ENCODE assay signal across 13 mouse cellular contexts in the genomic region with DNA sequence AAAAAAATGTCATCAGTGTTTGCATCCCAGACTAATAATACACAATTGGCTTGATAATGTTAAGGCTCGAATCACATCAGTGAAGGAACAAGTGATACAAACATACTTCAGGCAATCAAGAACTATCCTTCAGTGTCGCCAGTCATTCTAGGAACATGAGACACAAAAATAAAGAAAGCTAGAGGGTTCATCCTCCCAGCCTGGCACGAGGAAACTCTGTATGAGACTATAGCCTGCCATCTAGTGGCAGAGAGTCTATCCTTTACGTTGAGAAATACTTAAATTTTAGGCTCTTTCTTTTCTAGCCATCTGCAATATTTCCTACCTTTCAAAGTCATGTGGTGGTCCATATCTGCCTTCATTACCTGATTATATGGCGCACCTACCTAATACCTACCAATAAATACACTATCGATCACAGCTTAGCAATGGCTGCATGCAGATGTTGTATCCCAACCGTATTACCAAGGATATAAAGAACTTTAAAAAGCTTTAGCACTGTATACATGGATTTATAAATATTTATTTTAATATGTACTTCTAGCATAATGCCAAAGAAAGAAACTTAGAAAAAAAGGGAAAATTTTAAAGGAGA.
DNase-seq lines count a peak whose midpoint lies in the region; ATAC-seq and TF ChIP-seq lines count a peak whose summit lies in the region.
"Had no signal": no experiment of that assay in that cellular context is flagged by ENCODE, and none has a peak within 500 bp of the region (broad histone marks: within the 10 kb centered on the region; RNA-seq: fewer than 3 reads in every experiment).

No protein-coding gene starts in this region.

- peak; percentile 54 for DNase-seq in hindbrain, embryonic 14.5 days (ENCODE audit: low spot score)
- DNase-seq in 416B (ENCODE audit: low read depth) (peak; percentile 38), NIH3T3 (ENCODE audit: low read depth) (peak; percentile 45), MN1 (ENCODE audit: low spot score) (no peak)
- peak; percentile 72 for DNase-seq in hindbrain, postnatal 0 days (ENCODE audit: low spot score)
- no peak for DNase-seq in thymus, adult 18-20 months
- DNase-seq in heart, postnatal 36 days: no peak

- no peak overlapping the region for H3K27ac ChIP-seq in hindbrain, embryonic 14.5 days
- H3K27ac ChIP-seq in hindbrain, embryonic 12.5 days: no peak overlapping the region
- H3K27ac ChIP-seq in hindbrain, postnatal 0 days: no peak overlapping the region
- H3K27ac ChIP-seq: embryonic facial prominence, embryonic 13.5 days; heart, embryonic 15.5 days; stomach, embryonic 15.5 days had no signal

- no peaks in the 10 kb centered on the region for H3K9me3 ChIP-seq in hindbrain, embryonic 14.5 days (ENCODE audit: control insufficient read depth, low read length)
- no peaks in the 10 kb centered on the region for H3K9me3 ChIP-seq in hindbrain, embryonic 12.5 days (replicated peaks)
- no peaks in the 10 kb centered on the region for H3K9me3 ChIP-seq in hindbrain, postnatal 0 days (ENCODE audit: low read length)
- H3K9me3 ChIP-seq: embryonic facial prominence, embryonic 13.5 days; heart, embryonic 15.5 days; stomach, embryonic 15.5 days had no signal

- no peak overlapping the region for H3K4me3 ChIP-seq in hindbrain, embryonic 14.5 days (replicated peaks; ENCODE audit: low read length)
- no peak overlapping the region for H3K4me3 ChIP-seq in hindbrain, embryonic 12.5 days
- no peak overlapping the region for H3K4me3 ChIP-seq in hindbrain, postnatal 0 days (ENCODE audit: low read length)
- H3K4me3 ChIP-seq: embryonic facial prominence, embryonic 13.5 days; heart, embryonic 15.5 days; myocyte; stomach, embryonic 15.5 days had no signal

- TF ChIP-seq CTCF in hindbrain, postnatal 0 days (IDR thresholded peaks at IDR 0.05; ENCODE audit: low read depth): peak; percentile 70

- H3K4me1 ChIP-seq in hindbrain, embryonic 14.5 days (replicated peaks; ENCODE audit: control insufficient read depth, insufficient read depth, low read length): no peaks in the 10 kb centered on the region
- H3K4me1 ChIP-seq in hindbrain, embryonic 12.5 days: no peaks in the 10 kb centered on the region
- no peaks in the 10 kb centered on the region for H3K4me1 ChIP-seq in hindbrain, postnatal 0 days (ENCODE audit: insufficient read depth, low read length)
- H3K4me1 ChIP-seq: embryonic facial prominence, embryonic 13.5 days; heart, embryonic 15.5 days; stomach, embryonic 15.5 days had no signal

- 48% methylated on average over 7 of the region's 7 CpGs for WGBS in hindbrain, embryonic 14.5 days
- WGBS in hindbrain, embryonic 12.5 days: 50% methylated on average over 7 of the region's 7 CpGs
- WGBS in hindbrain, postnatal 0 days: 49% methylated on average over 7 of the region's 7 CpGs

- ATAC-seq in hindbrain, embryonic 14.5 days (ENCODE audit: low FRiP score): no peak
- no peak for ATAC-seq in hindbrain, embryonic 12.5 days (ENCODE audit: low FRiP score)
- ATAC-seq in hindbrain, postnatal 0 days: no peak
- ATAC-seq: activated CD4-positive, CD25-positive, alpha-beta regulatory T cell, adult 4 months had no signal

- H3K4me2 ChIP-seq in hindbrain, embryonic 14.5 days (replicated peaks): no peak overlapping the region
- H3K4me2 ChIP-seq in hindbrain, embryonic 12.5 days (replicated peaks): no peak overlapping the region
- no peak overlapping the region for H3K4me2 ChIP-seq in hindbrain, postnatal 0 days (ENCODE audit: low read depth, low read length)
- H3K4me2 ChIP-seq: embryonic facial prominence, embryonic 13.5 days; heart, embryonic 15.5 days; stomach, embryonic 15.5 days had no signal

- intact Hi-C loops in heart, postnatal 36 days (cut with DNase I): no loop called here

- H3K36me3 ChIP-seq in hindbrain, embryonic 14.5 days (replicated peaks; ENCODE audit: control insufficient read depth, insufficient read depth): no peaks in the 10 kb centered on the region
- no peaks in the 10 kb centered on the region for H3K36me3 ChIP-seq in hindbrain, embryonic 12.5 days
- H3K36me3 ChIP-seq in hindbrain, postnatal 0 days (ENCODE audit: insufficient read depth, low read length): no peaks in the 10 kb centered on the region
- H3K36me3 ChIP-seq: embryonic facial prominence, embryonic 13.5 days; heart, embryonic 15.5 days; stomach, embryonic 15.5 days had no signal

- no peak overlapping the region for H3K9ac ChIP-seq in hindbrain, embryonic 14.5 days
- no peak overlapping the region for H3K9ac ChIP-seq in hindbrain, embryonic 12.5 days
- H3K9ac ChIP-seq in hindbrain, postnatal 0 days (replicated peaks; ENCODE audit: low read length): no peak overlapping the region
- H3K9ac ChIP-seq: embryonic facial prominence, embryonic 13.5 days; heart, embryonic 15.5 days; stomach, embryonic 15.5 days had no signal

- H3K27me3 ChIP-seq in hindbrain, embryonic 14.5 days (ENCODE audit: control insufficient read depth, insufficient read depth, low read length): no peaks in the 10 kb centered on the region
- no peaks in the 10 kb centered on the region for H3K27me3 ChIP-seq in hindbrain, embryonic 12.5 days
- no peaks in the 10 kb centered on the region for H3K27me3 ChIP-seq in hindbrain, postnatal 0 days (ENCODE audit: insufficient read depth, low read length)
- H3K27me3 ChIP-seq: embryonic facial prominence, embryonic 13.5 days; heart, embryonic 15.5 days; stomach, embryonic 15.5 days had no signal

Comparison
In these comparisons a context has a peak if more than half of its experiments do, and no peak if none do; other contexts are left out.
1. DNase-seq: peak in hindbrain, embryonic 14.5 days (single experiment), 416B (single experiment), NIH3T3 (single experiment) and hindbrain, postnatal 0 days (single experiment); none in thymus, adult 18-20 months (0 of 2), heart, postnatal 36 days (0 of 2) and MN1 (single experiment).